Mouse (Mus musculus) ovary, postnatal 36 days (tissue): ENCODE results near the gene Gm8914.
"Not testable (repeated sequence)": the region's sequence is repeated elsewhere in the genome, so short reads cannot be mapped to it uniquely, and the experiment has no call there.

ENCODE experiments used
- DNase-seq: peaks from one replicate; pipeline ENCODE4 v3.0.0; 2022; ENCODE audit warnings: low spot score, mixed read lengths

The Gm8914 gene

GRCm38 (mm10) chrX:91479826-91480225, at the start of gene Gm8914:
TSS of gene Gm8914 (plus strand) at chrX:91480126.
- DNase-seq = not testable (repeated sequence)
